Mouse (Mus musculus) brain, embryonic 18.5 days (tissue): ENCODE measurements around the gene Ccdc186.
"Not testable (repeated sequence)": the region's sequence is repeated elsewhere in the genome, so short reads cannot be mapped to it uniquely, and the experiment has no call there.

Experiments used
- DNase-seq: peaks from one replicate; pipeline ENCODE4 v3.0.0-alpha.2; 2012; ENCODE audit warnings: low read depth, low spot score

The Ccdc186 gene

GRCm38 (mm10) chr19:56758311-56758710 lies 63.7 kb downstream of the Ccdc186 start:
- DNase-seq, result no peak

GRCm38 (mm10) chr19:56756412-56756811 lies 65.6 kb downstream of the Ccdc186 start:
- no peak for DNase-seq

GRCm38 (mm10) chr19:56754456-56754855 lies 67.5 kb downstream of the Ccdc186 start:
- DNase-seq, result not testable (repeated sequence)

DNA sequence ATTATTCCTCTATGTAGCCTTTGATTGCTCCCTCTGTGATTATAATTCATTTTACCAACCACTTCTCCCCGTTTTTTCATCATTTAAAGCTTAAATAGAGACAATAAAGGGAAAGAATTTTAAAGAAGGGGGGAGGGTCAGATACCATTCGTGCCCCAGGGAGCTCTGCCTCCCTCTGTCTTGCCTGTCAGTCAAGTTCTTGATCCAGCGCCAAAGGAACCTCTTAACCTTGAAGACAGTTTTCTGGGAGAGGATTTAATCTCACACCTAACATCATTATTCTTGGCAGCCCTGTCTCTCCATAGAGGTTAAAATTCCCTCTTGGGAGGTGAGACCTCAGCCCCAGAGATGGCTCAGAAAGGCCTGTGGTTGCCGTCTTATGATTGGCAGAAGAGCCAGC lies 71.3 kb downstream of the Ccdc186 start:
- no peak for DNase-seq

DNA sequence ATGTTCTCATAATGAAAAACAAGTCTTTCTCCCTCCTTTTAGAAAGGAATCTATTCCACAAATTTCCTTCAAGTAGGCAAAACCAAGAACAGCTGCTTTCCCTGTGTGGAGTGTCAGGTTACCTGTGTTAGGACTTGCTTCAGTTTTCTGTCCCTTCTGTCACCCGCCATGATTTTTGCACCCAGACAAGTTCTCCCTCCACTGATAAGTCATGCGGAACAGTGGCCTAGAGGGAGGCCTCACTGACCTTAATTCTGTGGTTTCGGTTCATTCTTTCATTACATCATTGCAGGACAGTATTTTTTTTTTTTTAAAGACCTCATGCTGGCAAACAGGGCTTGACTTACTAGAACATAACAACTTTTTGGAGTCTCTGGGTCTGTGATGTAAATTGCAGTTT lies 72.6 kb downstream of the Ccdc186 start:
- DNase-seq, result no peak

DNA sequence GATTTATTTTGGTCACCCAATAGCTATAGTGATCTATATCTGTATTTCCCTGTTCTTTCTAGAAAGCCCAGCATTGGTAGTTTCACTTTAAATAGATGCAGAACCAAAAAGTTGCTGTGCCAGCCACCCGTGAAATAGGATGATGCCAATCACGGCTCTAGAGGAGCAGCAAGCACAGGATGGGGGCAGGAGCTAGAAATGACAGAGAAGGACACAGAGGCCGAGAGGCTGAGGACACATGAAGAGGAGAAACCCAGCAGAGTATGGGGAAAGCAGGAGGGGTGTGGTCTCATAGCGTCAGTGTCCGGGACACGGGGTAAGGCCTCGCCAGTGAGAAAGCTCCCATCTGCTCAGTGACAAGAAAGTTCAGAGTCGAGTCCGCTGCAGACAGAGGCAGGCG lies 74.1 kb downstream of the Ccdc186 start:
- DNase-seq, result no peak

GRCm38 (mm10) chr19:56746618-56747017 lies 75.4 kb downstream of the Ccdc186 start:
- no peak for DNase-seq

GRCm38 (mm10) chr19:56745528-56745927 lies 76.5 kb downstream of the Ccdc186 start:
- DNase-seq, result no peak

- DNase-seq, result no peak
These were observed 76.9 kb downstream of the Ccdc186 start for GRCm38 (mm10) chr19:56745061-56745460.
